Mouse (Mus musculus) cerebral cortex, adult 2 months (tissue): Measurements from ENCODE around the gene Sema7a.

Experiments used
- WGBS: fragments of 180-500 bp; shearing (Covaris S2); methylation state at CpG from one replicate; pipeline ENCODE4 v1.1.7; 2018; 5-methylcytosine and 5-hydroxymethylcytosine counted together

Gene Sema7a

GRCm38 (mm10) chr9:57939431-57940348, at the start of gene Sema7a:
Gene Sema7a, plus strand, starts transcription at chr9:57940112.
- WGBS = 2% methylated on average over 59 of the region's 60 CpGs

DNA sequence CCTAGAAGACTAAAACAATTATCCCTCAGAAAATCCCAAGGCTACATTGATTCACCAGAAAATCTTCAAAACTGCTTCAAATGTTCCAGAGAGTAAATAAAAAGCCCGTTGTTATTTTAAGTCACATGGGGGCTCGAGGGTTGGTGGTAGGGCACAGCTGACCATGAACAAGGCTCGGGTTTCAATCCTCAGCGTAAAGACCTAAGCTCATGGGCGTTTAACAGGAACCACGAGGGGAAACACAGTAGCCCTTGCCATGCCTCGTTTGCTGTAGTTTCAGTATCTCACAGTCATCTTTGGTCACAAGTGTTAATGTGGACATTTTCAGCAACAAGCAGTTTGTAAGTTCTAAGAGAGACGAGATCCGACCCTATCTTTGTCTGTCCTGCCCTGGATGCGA, 39.4 kb upstream of the Sema7a start:
- WGBS = 52% methylated on average over 10 of the region's 10 CpGs

DNA sequence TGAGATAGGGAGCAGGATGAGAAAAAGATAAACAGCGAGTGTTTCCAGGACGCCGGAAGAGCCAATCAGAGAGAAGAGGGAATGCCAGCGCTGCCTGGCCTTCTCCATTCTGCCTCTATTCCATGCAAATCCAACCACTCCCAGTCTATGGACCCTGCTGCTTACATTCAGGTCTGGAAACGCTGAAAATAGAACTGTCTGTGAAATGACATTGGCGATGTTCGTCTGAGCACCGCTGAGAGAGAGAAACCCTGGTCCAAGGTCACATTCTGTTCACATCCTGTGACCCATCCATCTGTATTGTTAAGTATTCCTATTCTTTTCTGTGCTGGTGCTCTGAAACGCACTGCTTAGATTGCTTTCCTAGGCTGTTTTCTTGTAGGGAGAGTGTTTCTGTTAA, 38.7 kb upstream of the Sema7a start:
- 18% methylated on average over 9 of the region's 9 CpGs for WGBS

GRCm38 (mm10) chr9:57901601-57902000, 38.3 kb upstream of the Sema7a start:
- 39% methylated on average over 3 of the region's 3 CpGs for WGBS

GRCm38 (mm10) chr9:57902132-57902531, 37.8 kb upstream of the Sema7a start:
- WGBS = 42% methylated on average over 4 of the region's 4 CpGs

- 76% methylated on average over 8 of the region's 8 CpGs for WGBS
These were observed 36.2 kb upstream of the Sema7a start for GRCm38 (mm10) chr9:57903589-57904249.

DNA sequence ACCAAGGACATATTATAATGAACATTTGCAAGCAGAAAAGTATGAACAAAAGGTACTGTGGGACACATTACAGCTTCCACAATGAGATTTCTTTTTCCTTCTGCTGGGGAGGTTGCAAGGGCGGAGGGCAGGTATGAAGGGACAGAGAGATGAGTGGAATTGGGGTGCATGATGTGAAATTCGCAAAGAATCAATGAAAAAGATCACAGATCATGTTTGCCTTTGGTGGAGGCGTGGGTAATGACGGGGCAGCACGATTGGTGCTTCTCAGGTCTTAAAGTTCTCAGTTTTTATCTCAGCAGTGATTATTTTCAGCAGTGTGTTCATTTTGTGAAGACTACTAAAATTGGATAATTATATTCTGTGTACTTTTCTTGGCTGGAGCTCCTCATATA, 35.7 kb upstream of the Sema7a start:
- 77% methylated on average over 5 of the region's 5 CpGs for WGBS

GRCm38 (mm10) chr9:57907206-57907605, 32.7 kb upstream of the Sema7a start:
- 78% methylated on average over 6 of the region's 6 CpGs for WGBS

- 2% methylated on average over 47 of the region's 47 CpGs for WGBS
These were observed 29.4 kb upstream of the Sema7a start, which contains the start of gene Ubl7 for GRCm38 (mm10) chr9:57910254-57911160. Gene Ubl7, plus strand, starts transcription at chr9:57910979.

DNA sequence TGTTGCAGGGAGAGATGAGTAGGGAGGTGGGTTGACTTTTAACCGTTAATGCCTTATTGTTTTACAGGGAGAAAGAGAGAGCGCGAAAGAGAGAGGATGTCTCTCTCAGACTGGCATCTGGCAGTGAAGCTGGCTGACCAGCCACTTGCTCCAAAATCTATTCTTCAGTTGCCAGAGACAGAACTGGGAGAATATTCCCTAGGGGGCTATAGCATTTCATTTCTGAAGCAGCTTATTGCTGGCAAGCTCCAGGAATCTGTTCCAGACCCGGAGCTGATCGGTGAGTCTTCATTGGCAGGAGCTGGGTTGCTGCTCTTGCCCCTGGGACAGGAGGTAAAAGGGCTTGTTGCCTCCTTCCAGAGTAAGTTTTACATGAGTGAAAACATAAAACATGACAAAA, 27.3 kb upstream of the Sema7a start:
- 76% methylated on average over 5 of the region's 5 CpGs for WGBS

DNA sequence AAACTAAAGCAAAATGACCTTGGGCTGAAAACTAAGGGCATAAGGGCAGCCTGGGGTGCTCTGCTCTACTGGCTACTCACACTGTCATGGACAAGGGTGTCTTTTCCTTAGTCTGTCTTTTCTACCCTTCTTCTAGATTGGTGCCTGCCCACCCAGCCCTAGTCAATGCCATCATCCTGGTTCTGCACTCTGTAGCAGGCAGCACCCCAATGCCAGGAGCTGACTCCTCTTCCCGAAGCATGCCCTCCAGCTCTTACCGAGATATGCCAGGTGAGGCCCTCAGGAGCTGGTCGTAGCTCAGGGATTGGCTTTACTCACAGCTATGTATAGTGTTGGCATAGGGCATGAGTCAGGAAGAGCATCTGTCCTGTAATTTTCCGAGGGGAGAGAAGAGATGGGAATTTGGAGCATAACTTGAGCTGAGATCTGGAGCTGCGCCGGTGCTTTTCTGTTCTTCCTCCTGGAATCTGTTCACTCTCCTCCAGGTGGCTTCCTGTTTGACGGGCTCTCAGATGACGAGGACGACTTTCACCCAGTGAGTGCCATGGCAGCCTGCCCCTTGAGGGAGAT, 18.3 kb upstream of the Sema7a start:
- 48% methylated on average over 9 of the region's 9 CpGs for WGBS

DNA sequence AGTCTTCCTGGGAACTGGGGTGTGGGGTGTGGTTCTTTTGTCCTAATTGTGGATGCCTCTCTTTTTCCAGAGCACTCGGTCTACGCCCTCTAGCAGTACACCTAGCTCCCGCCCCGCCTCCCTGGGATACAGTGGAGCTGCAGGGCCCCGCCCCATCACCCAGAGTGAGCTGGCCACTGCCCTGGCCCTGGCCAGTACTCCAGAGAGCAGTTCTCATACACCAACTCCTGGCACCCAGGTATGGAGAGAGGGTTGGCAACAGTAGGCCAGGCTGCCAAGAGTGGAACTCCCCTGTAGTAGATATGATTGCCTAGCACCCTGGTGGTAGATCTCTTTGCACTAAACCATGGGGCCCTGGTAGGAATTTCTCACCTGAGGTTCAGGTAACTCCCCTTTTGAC, 17.5 kb upstream of the Sema7a start:
- 90% methylated on average over 5 of the region's 5 CpGs for WGBS

- 90% methylated on average over 3 of the region's 3 CpGs for WGBS
These were observed 16.9 kb upstream of the Sema7a start for GRCm38 (mm10) chr9:57923046-57923445.

- 73% methylated on average over 5 of the region's 5 CpGs for WGBS
These were observed 8.6 kb upstream of the Sema7a start for GRCm38 (mm10) chr9:57931166-57931767.

DNA sequence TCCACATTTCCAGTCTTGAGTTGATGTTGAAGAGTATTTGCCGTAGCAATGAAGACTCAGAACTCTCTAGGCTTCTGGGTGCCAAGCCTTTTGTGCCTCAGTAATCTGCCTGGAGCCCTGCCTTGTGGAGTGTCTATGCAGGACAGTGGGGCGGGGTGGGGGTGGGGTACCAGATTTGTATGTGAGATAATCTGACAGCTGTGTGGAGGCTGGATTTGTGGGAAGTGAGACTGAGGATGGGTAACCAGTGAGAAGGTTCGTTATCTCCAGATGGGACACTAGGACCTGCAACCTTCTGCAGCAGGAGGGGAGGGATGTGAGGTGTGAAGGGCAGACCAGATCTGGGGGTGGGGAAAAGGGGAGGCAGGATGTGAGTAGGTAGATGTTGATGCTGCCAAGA, 7.7 kb upstream of the Sema7a start:
- WGBS = 47% methylated on average over 3 of the region's 3 CpGs

DNA sequence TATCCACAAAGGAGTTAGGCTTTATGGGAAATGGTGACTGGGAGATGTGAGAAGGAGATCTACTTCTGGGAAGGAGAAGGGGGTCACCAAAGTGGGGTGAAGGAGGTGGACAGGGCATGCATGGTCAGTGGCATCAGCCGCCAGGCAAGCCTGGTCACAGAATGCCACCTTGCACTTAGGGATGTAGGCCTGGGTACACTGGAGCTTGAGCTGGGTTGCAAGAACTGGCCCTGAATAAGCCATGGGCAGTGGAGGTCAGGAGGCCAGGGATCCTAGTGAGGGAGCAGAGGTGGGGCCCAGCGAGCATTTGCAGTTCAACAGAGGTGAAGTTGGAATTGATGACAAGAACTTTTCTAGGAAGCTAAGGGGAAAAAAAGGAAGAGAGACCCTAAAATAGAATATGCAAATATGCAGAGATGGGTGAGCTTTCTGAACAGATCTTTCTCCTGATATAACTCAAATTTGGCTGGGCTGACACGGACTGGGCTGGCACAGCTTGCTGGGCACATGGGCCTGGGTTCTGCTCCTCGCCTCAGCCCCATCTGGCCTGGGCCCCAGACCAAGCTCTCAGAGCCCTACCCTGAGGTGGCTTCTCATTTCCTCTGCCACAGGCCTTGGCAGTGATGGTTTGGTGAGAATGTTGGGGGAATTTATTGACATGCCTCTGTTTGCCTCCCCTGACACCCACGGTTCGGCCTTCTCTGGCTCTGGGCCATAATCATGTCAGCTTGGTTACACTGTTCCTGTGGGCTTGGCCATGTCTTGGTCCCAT, 6.9 kb upstream of the Sema7a start:
- 39% methylated on average over 6 of the region's 6 CpGs for WGBS

- WGBS = 26% methylated on average over 6 of the region's 6 CpGs
These were observed 4.1 kb upstream of the Sema7a start for GRCm38 (mm10) chr9:57935683-57936437.

DNA sequence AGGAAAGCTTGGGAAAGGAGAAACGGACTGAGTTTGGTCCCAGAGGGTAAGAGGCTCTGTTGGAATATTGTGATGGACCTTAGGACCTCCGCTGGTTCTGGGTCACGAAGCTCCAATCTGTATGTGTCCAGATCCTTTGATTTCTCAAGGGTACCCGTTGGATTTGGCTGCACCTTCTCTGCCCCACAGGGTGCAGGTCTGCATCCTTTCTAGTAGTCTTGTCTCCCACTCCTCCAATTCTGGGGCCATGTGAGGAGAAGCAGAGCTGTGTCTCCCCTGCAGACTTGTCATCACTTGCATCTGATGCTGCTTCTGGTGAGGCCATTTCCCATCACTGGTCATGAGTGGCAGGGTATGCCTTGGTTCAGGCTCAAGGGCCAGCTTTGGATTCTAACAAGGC, 2.7 kb upstream of the Sema7a start:
- 92% methylated on average over 4 of the region's 4 CpGs for WGBS

DNA sequence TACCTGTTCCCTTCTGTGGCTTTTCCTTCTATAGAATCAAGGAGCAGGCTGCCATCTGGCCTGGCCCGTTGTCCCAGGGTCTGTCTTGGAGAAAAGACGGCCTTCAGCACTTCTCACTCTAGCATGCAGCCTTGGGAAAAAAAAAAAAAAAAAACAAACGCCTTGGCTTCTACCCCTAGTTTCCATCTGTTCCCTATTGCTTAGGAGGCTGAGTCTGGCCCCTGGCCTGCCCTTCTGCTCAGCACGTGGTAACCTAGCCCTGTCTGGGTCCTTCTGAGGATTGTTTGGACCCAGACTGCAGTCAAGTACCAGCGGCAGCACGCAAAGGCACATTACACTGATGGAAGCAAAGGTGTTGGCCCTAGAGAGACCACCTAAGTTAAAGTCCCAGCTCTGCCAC, 2.3 kb upstream of the Sema7a start:
- WGBS = 49% methylated on average over 6 of the region's 6 CpGs
